Mouse (Mus musculus) lung, postnatal 0 days (tissue): ENCODE measurements at regions not wholly inside any gene's neighbourhood (a gene's known extent, or its start where the extent isn't known, plus 50 kb on each side); places are given as distances from the start of the nearest gene placed in this dataset.

ENCODE experiments used
- ATAC-seq: fragments of 200-750 bp; cut with Nextera tagmentation; 2 replicates; pipeline ENCODE4 v1.8.0; 2017; ENCODE audit warnings: moderate library complexity
- DNase-seq: peaks from one replicate; pipeline ENCODE4 v3.0.0-alpha.2; 2016; ENCODE audit warnings: low spot score
- H3K27ac ChIP-seq: fragments of 300-500 bp; sonication (generic); 2 replicates; pipeline ENCODE4 v1.5.1; 2014; ENCODE audit warnings: antibody characterized with exemption, mild to moderate bottlenecking, low read length, mixed read lengths
- H3K27me3 ChIP-seq: fragments of 300-500 bp; sonication (generic); replicated peaks from 2 replicates; pipeline ENCODE4 v1.6.1; 2014; ENCODE audit warnings: low read length, mixed read lengths; ENCODE audit not compliant: insufficient read depth
- H3K36me3 ChIP-seq: fragments of 300-500 bp; sonication (generic); 2 replicates; pipeline ENCODE4 v1.6.1; 2014; ENCODE audit warnings: low read length, mixed read lengths; ENCODE audit not compliant: insufficient read depth
- H3K4me1 ChIP-seq: fragments of 300-500 bp; sonication (generic); 2 replicates; pipeline ENCODE4 v1.6.1; 2014; ENCODE audit warnings: antibody characterized with exemption, low read depth, low read length, mixed read lengths; ENCODE audit not compliant: insufficient read depth
- H3K4me2 ChIP-seq: fragments of 300-500 bp; sonication (generic); replicated peaks from 2 replicates; pipeline ENCODE4 v1.6.1; 2014; ENCODE audit warnings: low read depth, mild to moderate bottlenecking, low read length, moderate library complexity, mixed read lengths
- H3K4me3 ChIP-seq: fragments of 300-500 bp; sonication (generic); 2 replicates; pipeline ENCODE4 v1.5.1; 2014; ENCODE audit warnings: low read depth, low read length
- H3K9ac ChIP-seq: fragments of 300-500 bp; sonication (generic); replicated peaks from 2 replicates; pipeline ENCODE4 v1.6.1; 2014; ENCODE audit warnings: low read depth, mild to moderate bottlenecking
- H3K9me3 ChIP-seq: fragments of 300-500 bp; sonication (generic); 2 replicates; pipeline ENCODE4 v1.6.1; 2016; ENCODE audit warnings: low read length, mixed read lengths
- CTCF ChIP-seq: IDR thresholded peaks from 2 replicates; pipeline ENCODE4 v1.5.1; 2016; ENCODE audit warnings: antibody characterized with exemption, mild to moderate bottlenecking
- EP300 ChIP-seq: IDR thresholded peaks from 2 replicates; pipeline ENCODE4 v1.6.1; 2016; ENCODE audit warnings: antibody characterized with exemption, mild to moderate bottlenecking, control low read depth
- WGBS: fragments of 180-500 bp; shearing (Covaris S2); extraction: QIAGEN DNeasy Blood & Tissue Kit; methylation state at CpG from one replicate; pipeline ENCODE4 v1.1.7; 2014; 5-methylcytosine and 5-hydroxymethylcytosine counted together

DNA sequence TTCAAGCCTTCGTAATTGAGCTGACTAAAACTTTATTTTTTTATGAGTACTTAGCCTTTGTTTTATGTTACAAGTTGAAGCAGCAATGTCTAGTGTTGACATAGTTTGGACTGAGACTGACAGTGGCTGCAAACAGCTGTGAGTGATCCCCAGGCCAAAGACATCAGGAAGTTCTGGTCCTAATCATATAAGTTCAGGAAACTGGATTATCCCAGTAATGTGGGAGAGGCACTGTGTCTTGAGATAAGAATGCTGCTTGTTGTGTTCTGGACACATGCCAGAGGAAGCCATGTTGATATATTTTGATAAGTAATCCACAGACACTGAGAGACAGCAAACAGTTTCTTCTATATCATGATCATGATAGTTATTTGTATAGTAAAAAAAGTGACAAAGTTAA lies 153.4 kb downstream of the Lrriq3 start:
- WGBS: 42% methylated on average over 1 of the region's 1 CpGs
- Histone ChIP-seq H3K4me1 (no peaks in the 10 kb centered on the region), H3K36me3 (no peaks in the 10 kb centered on the region), H3K4me3 (no peak overlapping the region), H3K27me3 (no peaks in the 10 kb centered on the region), H3K9me3 (no peaks in the 10 kb centered on the region), H3K27ac (no peak overlapping the region), H3K9ac (no peak overlapping the region), H3K4me2 (no peak overlapping the region)
- TF ChIP-seq CTCF: no peak
- no peak for TF ChIP-seq EP300
- ATAC-seq: no peak
- no peak for DNase-seq

DNA sequence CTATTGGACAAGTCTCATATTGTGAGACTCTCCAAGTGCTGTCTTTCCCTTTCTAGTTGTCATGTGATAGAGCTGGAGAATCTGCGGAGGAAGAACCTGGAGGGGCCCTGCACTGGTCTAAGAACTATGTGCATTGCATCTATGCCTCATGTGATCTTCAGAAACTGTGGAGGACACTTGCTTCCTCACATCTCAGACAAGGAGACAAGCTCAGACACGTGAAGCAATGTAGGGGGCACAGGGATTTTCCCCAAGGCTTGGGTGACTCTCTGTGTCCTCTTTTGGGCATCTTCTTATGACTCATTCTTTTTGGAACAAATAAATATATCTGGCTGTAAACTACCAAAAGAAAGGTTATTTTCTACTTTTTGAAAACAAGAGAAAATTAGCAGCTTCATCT lies 153.9 kb downstream of the Lrriq3 start:
- Histone ChIP-seq H3K4me1 (no peaks in the 10 kb centered on the region), H3K27me3 (no peaks in the 10 kb centered on the region), H3K27ac (no peak overlapping the region), H3K4me3 (no peak overlapping the region), H3K36me3 (no peaks in the 10 kb centered on the region), H3K4me2 (no peak overlapping the region), H3K9ac (no peak overlapping the region), H3K9me3 (no peaks in the 10 kb centered on the region)
- no peak for ATAC-seq
- DNase-seq: no peak
- TF ChIP-seq EP300 (no peak), CTCF (no peak)
- 67% methylated on average over 2 of the region's 2 CpGs for WGBS

DNA sequence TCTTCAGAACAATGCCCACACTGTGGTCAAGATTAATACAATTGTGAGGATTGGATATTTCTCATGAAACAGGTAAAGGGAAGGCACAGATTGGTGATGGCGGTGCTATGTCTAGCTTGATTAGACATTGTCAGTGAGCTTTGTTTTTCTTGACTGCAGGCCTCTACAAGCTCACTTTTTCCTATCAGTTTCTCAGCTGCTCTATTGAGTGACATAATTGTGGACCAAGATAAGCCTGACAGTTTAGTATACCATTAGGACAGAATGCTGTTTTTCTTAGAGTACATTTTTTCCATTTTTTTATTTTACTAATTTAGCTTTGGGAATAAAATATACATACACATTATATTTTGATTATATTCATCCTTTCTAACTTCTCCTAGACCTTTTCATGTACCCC lies 154.7 kb downstream of the Lrriq3 start:
- H3K27ac ChIP-seq: no peak overlapping the region
- no peak for TF ChIP-seq EP300
- TF ChIP-seq CTCF: no peak
- no peak overlapping the region for H3K4me2 ChIP-seq
- H3K27me3 ChIP-seq: no peaks in the 10 kb centered on the region
- no peak for DNase-seq
- 64% methylated on average over 1 of the region's 1 CpGs for WGBS
- H3K4me1 ChIP-seq: no peaks in the 10 kb centered on the region
- no peak for ATAC-seq
- no peaks in the 10 kb centered on the region for H3K36me3 ChIP-seq
- H3K9me3 ChIP-seq: no peaks in the 10 kb centered on the region
- H3K9ac ChIP-seq: no peak overlapping the region
- no peak overlapping the region for H3K4me3 ChIP-seq

DNA sequence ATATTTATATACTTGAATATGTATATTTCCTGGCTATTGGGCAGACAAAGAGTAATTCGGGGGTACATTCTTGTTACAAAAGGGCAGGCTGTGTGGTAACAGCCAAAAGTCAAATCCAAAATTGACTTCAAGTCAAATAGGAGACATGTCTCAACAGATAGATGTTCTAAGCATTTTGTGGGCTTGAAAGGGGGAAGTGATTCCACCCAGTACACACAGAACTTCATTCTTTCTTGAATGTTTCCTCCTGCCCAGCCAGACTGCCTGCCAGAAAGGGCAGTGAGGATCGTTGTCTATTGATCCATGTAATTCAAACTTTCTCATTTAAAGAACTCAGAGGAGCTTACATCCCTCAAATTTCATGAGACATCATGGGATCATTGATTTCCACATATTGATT lies 157.7 kb downstream of the Lrriq3 start:
- Histone ChIP-seq H3K9me3 (no peaks in the 10 kb centered on the region), H3K36me3 (no peaks in the 10 kb centered on the region), H3K4me1 (no peaks in the 10 kb centered on the region), H3K27me3 (no peaks in the 10 kb centered on the region), H3K4me3 (no peak overlapping the region), H3K9ac (no peak overlapping the region), H3K27ac (no peak overlapping the region), H3K4me2 (no peak overlapping the region)
- WGBS: 75% methylated on average over 2 of the region's 2 CpGs
- DNase-seq (no peak), ATAC-seq (no peak)
- no peak for TF ChIP-seq CTCF
- TF ChIP-seq EP300: no peak

DNA sequence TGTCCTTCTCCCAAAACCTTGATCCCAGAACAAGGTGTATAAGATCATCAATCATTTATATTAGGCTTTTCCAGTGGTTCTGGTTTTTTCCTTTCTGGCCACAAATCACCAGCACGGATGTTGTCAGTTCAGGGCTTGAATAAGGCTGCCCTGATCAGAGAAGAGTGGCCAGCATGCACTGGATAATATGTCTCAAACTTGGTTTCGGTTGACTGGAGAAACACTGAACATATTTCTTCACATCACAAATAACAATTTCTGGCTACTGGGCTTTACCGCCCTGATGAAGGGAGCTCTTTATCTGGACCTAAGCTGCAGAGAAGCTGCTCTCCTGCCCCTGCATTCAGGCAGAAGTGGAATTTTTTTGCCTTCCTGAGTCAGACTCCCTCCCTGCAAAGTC lies 205.0 kb downstream of the Lrriq3 start:
- DNase-seq (no peak), ATAC-seq (no peak)
- Histone ChIP-seq H3K9me3 (no peaks in the 10 kb centered on the region), H3K4me3 (no peak overlapping the region), H3K4me1 (no peaks in the 10 kb centered on the region), H3K36me3 (no peaks in the 10 kb centered on the region), H3K9ac (no peak overlapping the region), H3K27ac (no peak overlapping the region), H3K27me3 (no peaks in the 10 kb centered on the region), H3K4me2 (no peak overlapping the region)
- TF ChIP-seq EP300 (no peak), CTCF (no peak)
- 79% methylated on average over 3 of the region's 3 CpGs for whole genome bisulfite sequencing

DNA sequence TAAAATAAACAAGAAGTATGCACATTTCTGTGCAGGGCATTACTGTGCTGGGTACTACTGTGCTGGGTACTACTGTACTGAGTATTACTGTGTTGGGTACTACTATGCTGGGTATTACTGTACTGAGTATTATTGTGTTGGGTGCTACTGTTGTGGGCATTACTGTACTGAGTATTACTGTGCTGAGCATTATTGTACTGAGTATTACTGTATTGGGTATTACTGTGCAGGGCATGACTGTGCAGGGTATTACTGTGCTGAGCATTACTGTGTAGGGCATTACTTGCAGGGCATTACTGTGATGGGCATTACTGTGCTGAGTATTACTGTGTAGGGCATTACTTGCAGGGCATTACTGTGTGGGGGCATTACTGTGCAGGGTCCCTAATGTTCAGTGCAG lies 205.5 kb downstream of the Lrriq3 start:
- H3K36me3 ChIP-seq: no peaks in the 10 kb centered on the region
- no peak overlapping the region for H3K4me3 ChIP-seq
- H3K27ac ChIP-seq: no peak overlapping the region
- DNase-seq (no peak), ATAC-seq (no peak)
- no peak overlapping the region for H3K9ac ChIP-seq
- H3K27me3 ChIP-seq: no peaks in the 10 kb centered on the region
- no peaks in the 10 kb centered on the region for H3K4me1 ChIP-seq
- no peak for TF ChIP-seq EP300
- TF ChIP-seq CTCF: no peak
- H3K9me3 ChIP-seq: no peaks in the 10 kb centered on the region
- no peak overlapping the region for H3K4me2 ChIP-seq

DNA sequence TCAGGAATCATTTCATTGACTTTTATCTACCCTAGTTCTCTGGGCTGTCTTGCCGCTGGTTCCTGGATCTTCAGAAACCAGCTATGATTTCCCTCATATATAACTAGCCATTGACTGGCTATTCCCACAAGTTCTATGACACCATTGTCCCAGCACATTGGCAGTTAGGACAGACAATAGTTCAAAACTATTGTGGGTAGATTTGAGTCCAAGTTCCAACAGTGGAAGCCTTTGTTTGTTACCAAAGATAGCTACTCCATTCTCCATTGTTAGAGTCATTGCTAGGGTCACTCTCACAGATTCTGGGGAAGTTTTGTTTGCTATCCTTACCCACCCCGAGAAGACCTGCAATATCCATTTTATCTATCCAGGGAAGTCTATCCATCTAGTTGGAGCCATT lies 229.1 kb downstream of the Lrriq3 start:
- H3K36me3 ChIP-seq: no peaks in the 10 kb centered on the region
- no peaks in the 10 kb centered on the region for H3K27me3 ChIP-seq
- H3K4me1 ChIP-seq: no peaks in the 10 kb centered on the region
- no peaks in the 10 kb centered on the region for H3K9me3 ChIP-seq
- H3K4me3 ChIP-seq: no peak overlapping the region
- H3K27ac ChIP-seq: no peak overlapping the region
- DNase-seq (no peak), ATAC-seq (no peak)
- no peak overlapping the region for H3K4me2 ChIP-seq
- WGBS: 67% methylated on average over 2 of the region's 2 CpGs
- TF ChIP-seq EP300 (no peak), CTCF (no peak)
- no peak overlapping the region for H3K9ac ChIP-seq
